30 mouse cellular contexts compared by ENCODE assay signal in the genomic region with DNA sequence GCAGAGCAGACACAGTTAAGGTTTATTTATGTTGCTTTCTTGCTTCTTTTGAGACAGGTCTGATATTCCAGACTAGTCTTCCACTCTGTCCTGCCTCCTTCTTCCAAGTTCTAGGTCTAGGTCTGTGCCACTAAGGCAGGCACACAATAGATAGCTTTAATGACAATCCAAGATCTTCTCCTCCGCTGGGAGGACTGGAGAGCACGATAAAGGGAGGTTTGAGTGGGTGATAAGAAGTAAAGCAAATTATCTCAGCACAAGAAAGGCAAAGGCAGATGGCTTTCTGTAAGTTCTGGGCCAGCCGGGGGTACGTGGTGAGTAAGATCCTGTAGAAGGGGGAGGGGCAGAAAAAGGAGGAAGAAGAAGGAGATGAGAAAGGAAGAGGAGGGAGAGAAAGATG. TPM values are rescaled to one million over a fixed set of nuclear protein-coding genes. Genes with fewer than 3 reads are reported as not detected.
A peak's percentile ranks its signal among the peaks of the same experiment; 100 is the strongest.
DNase-seq lines count a peak whose midpoint lies in the region; ATAC-seq and TF ChIP-seq lines count a peak whose summit lies in the region.
"Had no signal": no experiment of that assay in that cellular context is flagged by ENCODE, and none has a peak within 500 bp of the region (broad histone marks: within the 10 kb centered on the region; RNA-seq: fewer than 3 reads in every experiment).

No protein-coding gene starts in this region.

- H3K9ac ChIP-seq in liver, embryonic 12.5 days = no peak overlapping the region
- no peak overlapping the region for H3K9ac ChIP-seq in liver, postnatal 0 days (replicated peaks)
- no peak overlapping the region for H3K9ac ChIP-seq in MEL (ENCODE audit: control insufficient read depth, low read depth, low read length, poor library complexity, severe bottlenecking)
- no peak overlapping the region for H3K9ac ChIP-seq in liver, embryonic 14.5 days (replicated peaks)
- no peak overlapping the region for H3K9ac ChIP-seq in stomach, postnatal 0 days (ENCODE audit: low read length)
- no peak overlapping the region for H3K9ac ChIP-seq in intestine, embryonic 16.5 days (ENCODE audit: low read depth, low read length)
- H3K9ac ChIP-seq: embryonic facial prominence, embryonic 13.5 days; forebrain, embryonic 12.5 days; forebrain, embryonic 15.5 days; heart, embryonic 12.5 days; heart, embryonic 15.5 days; hindbrain, embryonic 13.5 days had no signal

- H3K4me3 ChIP-seq in liver, embryonic 12.5 days = no peak overlapping the region
- H3K4me3 ChIP-seq in liver, postnatal 0 days (ENCODE audit: low read depth, low read length) = no peak overlapping the region
- no peak overlapping the region for H3K4me3 ChIP-seq in MEL (ENCODE audit: control insufficient read depth in 1 of 2, insufficient read depth in 1 of 2, low read depth in 2 of 2, low read length in 2 of 2)
- H3K4me3 ChIP-seq in liver, embryonic 14.5 days (ENCODE audit: insufficient read depth in 1 of 2, low read depth in 2 of 2, low read length in 2 of 2) = no peak overlapping the region
- no peak overlapping the region for H3K4me3 ChIP-seq in stomach, postnatal 0 days (ENCODE audit: low read depth, low read length)
- no peak overlapping the region for H3K4me3 ChIP-seq in intestine, embryonic 16.5 days (ENCODE audit: low read length)
- H3K4me3 ChIP-seq: embryonic facial prominence, embryonic 10.5 days; embryonic facial prominence, embryonic 13.5 days; erythroblast, embryonic 14.5 days; forebrain, embryonic 12.5 days; forebrain, embryonic 15.5 days; heart, embryonic 12.5 days; heart, embryonic 15.5 days; hindbrain, embryonic 10.5 days; hindbrain, embryonic 13.5 days had no signal

- ATAC-seq in liver, embryonic 12.5 days = peak; percentile 58; the same call in 1 of the 2 replicates
- ATAC-seq in liver, postnatal 0 days = no peak
- ATAC-seq in liver, embryonic 14.5 days (ENCODE audit: insufficient read depth) = peak; percentile 55; the same call in 1 of the 2 replicates
- peak; percentile 40 for ATAC-seq in megakaryocyte progenitor cell, adult 5-6 weeks (replicated peaks; ENCODE audit: poor library complexity)
- no peak for ATAC-seq in stomach, postnatal 0 days (ENCODE audit: low FRiP score, low TSS enrichment)
- no peak for ATAC-seq in intestine, embryonic 16.5 days
- ATAC-seq: CD4-positive, CD25-positive, alpha-beta regulatory T cell, adult 4 months; forebrain, embryonic 15.5 days; hindbrain, embryonic 16.5 days; Patski had no signal

- H3K36me3 ChIP-seq in liver, embryonic 12.5 days = no peaks in the 10 kb centered on the region
- no peaks in the 10 kb centered on the region for H3K36me3 ChIP-seq in liver, postnatal 0 days (replicated peaks; ENCODE audit: insufficient read depth, low read length)
- H3K36me3 ChIP-seq in MEL (ENCODE audit: control insufficient read depth in 1 of 2, insufficient read depth in 2 of 2, low read length in 2 of 2) = peaks cover 0 to 19% of the 10 kb centered on the region in 2 experiments; a peak in 2 of 4 replicates
- no peaks in the 10 kb centered on the region for H3K36me3 ChIP-seq in liver, embryonic 14.5 days (replicated peaks; ENCODE audit: control insufficient read depth, insufficient read depth, low read depth)
- H3K36me3 ChIP-seq in stomach, postnatal 0 days (ENCODE audit: control insufficient read depth, insufficient read depth, low read length) = no peaks in the 10 kb centered on the region
- no peaks in the 10 kb centered on the region for H3K36me3 ChIP-seq in intestine, embryonic 16.5 days (ENCODE audit: control insufficient read depth, insufficient read depth, low read length)
- H3K36me3 ChIP-seq: embryonic facial prominence, embryonic 10.5 days; embryonic facial prominence, embryonic 13.5 days; forebrain, embryonic 12.5 days; forebrain, embryonic 15.5 days; heart, embryonic 12.5 days; heart, embryonic 15.5 days; hindbrain, embryonic 10.5 days; hindbrain, embryonic 13.5 days had no signal

- no peak for TF ChIP-seq EP300 in liver, postnatal 0 days (IDR thresholded peaks at IDR 0.05; ENCODE audit: low read depth)
- peak; percentile 77 to 84 for TF ChIP-seq EP300 in MEL (IDR thresholded peaks at IDR 0.05; ENCODE audit: low read depth in 1 of 2, low read length in 2 of 2)
- TF ChIP-seq EP300 in liver, embryonic 14.5 days (IDR thresholded peaks at IDR 0.05; ENCODE audit: low read depth) = peak; percentile 44
- TF ChIP-seq EP300 in stomach, postnatal 0 days (optimal IDR thresholded peaks at IDR 0.05) = no peak

- no peak overlapping the region for H3K27ac ChIP-seq in liver, embryonic 12.5 days
- H3K27ac ChIP-seq in liver, postnatal 0 days (ENCODE audit: low read depth) = no peak overlapping the region
- peak overlapping the region; percentile 56 for H3K27ac ChIP-seq in MEL (ENCODE audit: control insufficient read depth, low read depth, low read length)
- no peak overlapping the region for H3K27ac ChIP-seq in liver, embryonic 14.5 days
- H3K27ac ChIP-seq in stomach, postnatal 0 days (replicated peaks) = no peak overlapping the region
- H3K27ac ChIP-seq in intestine, embryonic 16.5 days (ENCODE audit: low read length) = no peak overlapping the region
- H3K27ac ChIP-seq: embryonic facial prominence, embryonic 10.5 days; embryonic facial prominence, embryonic 13.5 days; forebrain, embryonic 12.5 days; forebrain, embryonic 15.5 days; heart, embryonic 15.5 days; hindbrain, embryonic 10.5 days; hindbrain, embryonic 13.5 days had no signal

- H3K27me3 ChIP-seq in liver, embryonic 12.5 days (replicated peaks) = peaks cover 29% of the 10 kb centered on the region
- peaks cover 7% of the 10 kb centered on the region; the same call in 1 of the 2 replicates for H3K27me3 ChIP-seq in liver, postnatal 0 days (ENCODE audit: insufficient read depth, low read length)
- no peaks in the 10 kb centered on the region for H3K27me3 ChIP-seq in MEL (ENCODE audit: control insufficient read depth in 1 of 2, insufficient read depth in 2 of 2, low read length in 2 of 2)
- peaks cover 8% of the 10 kb centered on the region; the same call in 1 of the 2 replicates for H3K27me3 ChIP-seq in liver, embryonic 14.5 days (ENCODE audit: control insufficient read depth, insufficient read depth, low read length)
- no peaks in the 10 kb centered on the region for H3K27me3 ChIP-seq in stomach, postnatal 0 days (ENCODE audit: control insufficient read depth, insufficient read depth, low read length)
- no peaks in the 10 kb centered on the region for H3K27me3 ChIP-seq in intestine, embryonic 16.5 days (replicated peaks; ENCODE audit: control insufficient read depth, insufficient read depth, low read length)
- H3K27me3 ChIP-seq: embryonic facial prominence, embryonic 13.5 days; forebrain, embryonic 15.5 days; heart, embryonic 12.5 days; heart, embryonic 15.5 days; Patski had no signal

- H3K9me3 ChIP-seq in liver, embryonic 12.5 days (replicated peaks) = no peaks in the 10 kb centered on the region
- H3K9me3 ChIP-seq in liver, postnatal 0 days (ENCODE audit: low read length) = no peaks in the 10 kb centered on the region
- H3K9me3 ChIP-seq in MEL (replicated peaks; ENCODE audit: insufficient read depth, low read length) = no peaks in the 10 kb centered on the region
- no peaks in the 10 kb centered on the region for H3K9me3 ChIP-seq in liver, embryonic 14.5 days (ENCODE audit: control insufficient read depth, low read length)
- H3K9me3 ChIP-seq in stomach, postnatal 0 days (ENCODE audit: control insufficient read depth, low read length) = no peaks in the 10 kb centered on the region
- no peaks in the 10 kb centered on the region for H3K9me3 ChIP-seq in intestine, embryonic 16.5 days (ENCODE audit: control insufficient read depth, low read length)
- H3K9me3 ChIP-seq: embryonic facial prominence, embryonic 10.5 days; embryonic facial prominence, embryonic 13.5 days; forebrain, embryonic 12.5 days; forebrain, embryonic 15.5 days; heart, embryonic 12.5 days; heart, embryonic 15.5 days; hindbrain, embryonic 10.5 days; hindbrain, embryonic 13.5 days had no signal

- no peak for TF ChIP-seq POLR2A in MEL (IDR thresholded peaks at IDR 0.05; ENCODE audit: control insufficient read depth in 1 of 2, insufficient read depth in 1 of 2, low read depth in 1 of 2, low read length in 2 of 2, poor library complexity in 1 of 2)

- H3K4me2 ChIP-seq in liver, embryonic 12.5 days = peak overlapping the region; percentile 2; the same call in 1 of the 2 replicates
- no peak overlapping the region for H3K4me2 ChIP-seq in liver, postnatal 0 days (ENCODE audit: low read depth, low read length)
- H3K4me2 ChIP-seq in liver, embryonic 14.5 days (ENCODE audit: low read depth) = no peak overlapping the region
- H3K4me2 ChIP-seq in stomach, postnatal 0 days (replicated peaks; ENCODE audit: low read depth) = no peak overlapping the region
- no peak overlapping the region for H3K4me2 ChIP-seq in intestine, embryonic 16.5 days (ENCODE audit: low read depth, low read length)
- H3K4me2 ChIP-seq: embryonic facial prominence, embryonic 13.5 days; forebrain, embryonic 12.5 days; forebrain, embryonic 15.5 days; heart, embryonic 12.5 days; heart, embryonic 15.5 days; hindbrain, embryonic 13.5 days had no signal

- H3K79me2 ChIP-seq in MEL (ENCODE audit: control insufficient read depth, insufficient read depth, low read length, poor library complexity) = no peaks in the 10 kb centered on the region

- peaks cover 29% of the 10 kb centered on the region for H3K4me1 ChIP-seq in liver, embryonic 12.5 days
- peaks cover 10% of the 10 kb centered on the region for H3K4me1 ChIP-seq in liver, postnatal 0 days (ENCODE audit: insufficient read depth)
- peaks cover 11 to 27% of the 10 kb centered on the region in 2 experiments for H3K4me1 ChIP-seq in MEL (ENCODE audit: control insufficient read depth in 1 of 2, insufficient read depth in 2 of 2, low read length in 2 of 2)
- peaks cover 0 to 26% of the 10 kb centered on the region in 2 experiments; a peak in 3 of 4 replicates for H3K4me1 ChIP-seq in liver, embryonic 14.5 days (replicated peaks; ENCODE audit: control insufficient read depth in 2 of 2, insufficient read depth in 2 of 2, low read length in 1 of 2)
- no peaks in the 10 kb centered on the region; the same call in 1 of the 2 replicates for H3K4me1 ChIP-seq in stomach, postnatal 0 days (replicated peaks; ENCODE audit: control insufficient read depth, insufficient read depth)
- H3K4me1 ChIP-seq in intestine, embryonic 16.5 days (ENCODE audit: control insufficient read depth, insufficient read depth, low read length) = peaks cover 10% of the 10 kb centered on the region

- no peak for TF ChIP-seq RAD21 in MEL (IDR thresholded peaks at IDR 0.05; ENCODE audit: low read depth, low read length)

- no peak for TF ChIP-seq CTCF in liver, postnatal 0 days (IDR thresholded peaks at IDR 0.05; ENCODE audit: low read depth)
- no peak for TF ChIP-seq CTCF in MEL (IDR thresholded peaks at IDR 0.05 in 2 of 3, conservative IDR thresholded peaks at IDR 0.05 in 1 of 3; ENCODE audit: control insufficient read depth in 1 of 3, insufficient read depth in 1 of 3, low read depth in 2 of 3, low read length in 3 of 3, poor library complexity in 1 of 3, severe bottlenecking in 1 of 3)
- TF ChIP-seq CTCF in liver, embryonic 14.5 days (IDR thresholded peaks at IDR 0.05; ENCODE audit: low read depth) = no peak
- TF ChIP-seq CTCF in stomach, postnatal 0 days (IDR thresholded peaks at IDR 0.05; ENCODE audit: low read depth) = no peak

- DNase-seq in liver, postnatal 0 days = no peak
- DNase-seq in MEL (ENCODE audit: low read depth, low spot score) = peak; percentile 58
- no peak for DNase-seq in liver, embryonic 14.5 days (ENCODE audit: low read depth in 3 of 3, low spot score in 3 of 3)
- no peak for DNase-seq in cerebellum, adult 11-12 months
- no peak for DNase-seq in stomach, postnatal 0 days (ENCODE audit: low spot score)
- DNase-seq: adrenal gland, postnatal 10 days; cerebellum, adult 11 months; cerebellum, adult 8-10 months; cerebellum, postnatal 10 days; cerebellum, postnatal 36 days; embryo, embryonic 11 days; gastrocnemius, postnatal 10 days; gastrocnemius, postnatal 36 days; heart, postnatal 10 days; heart, postnatal 36 days had no signal

- WGBS in liver, embryonic 12.5 days (ENCODE audit: insufficient replicate concordance) = 5% methylated on average over 4 of the region's 4 CpGs
- WGBS in liver, postnatal 0 days (ENCODE audit: insufficient replicate concordance) = 26% methylated on average over 4 of the region's 4 CpGs
- 8% methylated on average over 4 of the region's 4 CpGs for WGBS in liver, embryonic 14.5 days (ENCODE audit: insufficient replicate concordance)
- 76% methylated on average over 4 of the region's 4 CpGs for whole genome bisulfite sequencing in stomach, postnatal 0 days
- 77% methylated on average over 4 of the region's 4 CpGs for WGBS in intestine, embryonic 16.5 days

RNA-seq across cellular contexts. Expression of a gene that starts 12.8 kb away (rescaled TPM):
- polyA plus RNA-seq in liver, embryonic 12.5 days (2016; fragmentation: Nextera tagmentation; extraction: Ambion mirVana) = 4.0 and 4.3 TPM in 2 replicates
- polyA plus RNA-seq in liver, postnatal 0 days (2015; fragmentation: Nextera tagmentation; extraction: Ambion mirVana) = 1.3 and 1.4 TPM in 2 replicates
- total RNA-seq in MEL (2012; rRNA removed) = 3.4 and 3.7 TPM in 2 replicates
- polyA plus RNA-seq in MEL (2012; ENCODE audit: insufficient read depth in 1 of 2, insufficient read length in 2 of 2, low read depth in 1 of 2, low replicate concordance in 2 of 2, missing spikeins in 1 of 2) = 1 to 10 TPM in 1 of 2 experiments, not detected in 1; 9.2 TPM
- polyA plus RNA-seq in liver, embryonic 14.5 days (2012; rRNA removed) = 1.1 and 1.3 TPM in 2 replicates
- polyA plus RNA-seq in liver, embryonic 14.5 days (2014; fragmentation: Nextera tagmentation; extraction: Ambion mirVana) = 0.52 and 0.88 TPM in 2 replicates
- total RNA-seq in megakaryocyte progenitor cell, adult 5-6 weeks (2015) = 10.8 and 12.3 TPM in 2 replicates
- 9.6 and 11.7 TPM in 2 replicates for total RNA-seq in megakaryocyte progenitor cell, adult 5-6 weeks (2017)
- 3.7 and 4.0 TPM in 2 replicates for polyA plus RNA-seq in stomach, postnatal 0 days (2015; fragmentation: Nextera tagmentation; extraction: Ambion mirVana)
- polyA plus RNA-seq in intestine, embryonic 16.5 days (2015; fragmentation: Nextera tagmentation; extraction: Ambion mirVana) = 5.1 TPM in 2 replicates

RNA-seq across cellular contexts. Expression of a gene that starts 54.2 kb away (rescaled TPM):
- 20.9 and 21.3 TPM in 2 replicates for polyA plus RNA-seq in liver, embryonic 12.5 days (2016; fragmentation: Nextera tagmentation; extraction: Ambion mirVana)
- 25.6 and 25.8 TPM in 2 replicates for polyA plus RNA-seq in liver, postnatal 0 days (2015; fragmentation: Nextera tagmentation; extraction: Ambion mirVana)
- 37.0 and 39.2 TPM in 2 replicates for total RNA-seq in MEL (2012; rRNA removed)
- polyA plus RNA-seq in MEL (2012; ENCODE audit: insufficient read depth in 1 of 2, insufficient read length in 2 of 2, low read depth in 1 of 2, low replicate concordance in 2 of 2, missing spikeins in 1 of 2) = 10 to 100 TPM in 1 of 2 experiments, not detected in 1; 35.0 TPM
- 15.9 and 18.2 TPM in 2 replicates for polyA plus RNA-seq in liver, embryonic 14.5 days (2012; rRNA removed)
- 19.9 and 21.7 TPM in 2 replicates for polyA plus RNA-seq in liver, embryonic 14.5 days (2014; fragmentation: Nextera tagmentation; extraction: Ambion mirVana)
- 18.9 and 19.5 TPM in 2 replicates for total RNA-seq in megakaryocyte progenitor cell, adult 5-6 weeks (2015)
- 24.9 and 27.2 TPM in 2 replicates for total RNA-seq in megakaryocyte progenitor cell, adult 5-6 weeks (2017)
- polyA plus RNA-seq in stomach, postnatal 0 days (2015; fragmentation: Nextera tagmentation; extraction: Ambion mirVana) = 14.3 and 15.2 TPM in 2 replicates
- 22.6 and 25.2 TPM in 2 replicates for polyA plus RNA-seq in intestine, embryonic 16.5 days (2015; fragmentation: Nextera tagmentation; extraction: Ambion mirVana)

Comparison
In these comparisons a context has a peak if more than half of its experiments do, and no peak if none do; other contexts are left out.
1. ATAC-seq: peak in liver, embryonic 12.5 days (single experiment), liver, embryonic 14.5 days (single experiment) and megakaryocyte progenitor cell, adult 5-6 weeks (single experiment); none in liver, postnatal 0 days (single experiment), stomach, postnatal 0 days (single experiment) and intestine, embryonic 16.5 days (single experiment).